Mouse (Mus musculus) kidney, embryonic 15.5 days (tissue): Measurements from ENCODE around the gene Triobp. TPM values are rescaled to one million over a fixed set of nuclear protein-coding genes. Genes with fewer than 3 reads are reported as not detected.
"Not testable (repeated sequence)": the region's sequence is repeated elsewhere in the genome, so short reads cannot be mapped to it uniquely, and the experiment has no call there.

Source experiments
- ATAC-seq: fragments of 200-750 bp; cut with Nextera tagmentation; replicated peaks from 2 replicates; pipeline ENCODE4 v1.8.0; 2017; ENCODE audit warnings: moderate TSS enrichment; ENCODE audit not compliant: low FRiP score
- H3K27ac ChIP-seq: fragments of 300-500 bp; sonication (generic); 2 replicates; pipeline ENCODE4 v1.5.1; 2015; ENCODE audit warnings: mild to moderate bottlenecking, inconsistent platforms
- H3K27me3 ChIP-seq: fragments of 300-500 bp; sonication (generic); 2 replicates; pipeline ENCODE4 v1.6.1; 2015; ENCODE audit warnings: inconsistent platforms
- H3K36me3 ChIP-seq: fragments of 300-500 bp; sonication (generic); 2 replicates; pipeline ENCODE4 v1.6.1; 2015; ENCODE audit warnings: inconsistent platforms
- H3K4me1 ChIP-seq: fragments of 300-500 bp; sonication (generic); 2 replicates; pipeline ENCODE4 v1.6.1; 2015; ENCODE audit warnings: inconsistent platforms
- H3K4me2 ChIP-seq: fragments of 300-500 bp; sonication (generic); 2 replicates; pipeline ENCODE4 v1.6.1; 2015; ENCODE audit warnings: moderate library complexity, mild to moderate bottlenecking, inconsistent platforms
- H3K4me3 ChIP-seq: fragments of 300-500 bp; sonication (generic); replicated peaks from 2 replicates; pipeline ENCODE4 v1.5.1; 2015; ENCODE audit warnings: mild to moderate bottlenecking, inconsistent platforms
- H3K9ac ChIP-seq: fragments of 300-500 bp; sonication (generic); 2 replicates; pipeline ENCODE4 v1.6.1; 2015; ENCODE audit warnings: mild to moderate bottlenecking, inconsistent platforms
- H3K9me3 ChIP-seq: fragments of 300-500 bp; sonication (generic); replicated peaks from 2 replicates; pipeline ENCODE4 v1.6.1; 2016; ENCODE audit warnings: inconsistent platforms
- WGBS: fragments of 180-500 bp; shearing (Covaris S2); methylation state at CpG from one replicate; pipeline ENCODE4 v1.1.7; 2015; ENCODE audit warnings: mixed read lengths; 5-methylcytosine and 5-hydroxymethylcytosine counted together
- polyA plus RNA-seq: library from polyadenylated mRNA; unstranded; fragments of >200 nt; fragmentation: Nextera tagmentation; extraction: Ambion mirVana; gene quantifications from 2 replicates; pipeline ENCODE4 v1.2.1, GENCODE M21; 2015

Gene Triobp
- polyA plus RNA-seq, 1 experiment from 2014 or later, result 66.6 TPM

- H3K36me3 ChIP-seq, result peaks cover 58% of the 10 kb centered on the region
- peaks cover 17% of the 10 kb centered on the region for H3K4me1 ChIP-seq
- ATAC-seq, result no peak
- no peak overlapping the region for H3K27ac ChIP-seq
- H3K4me2 ChIP-seq, result no peak overlapping the region
- H3K27me3 ChIP-seq, result no peaks in the 10 kb centered on the region
- H3K4me3 ChIP-seq, result no peak overlapping the region
- H3K9me3 ChIP-seq, result no peaks in the 10 kb centered on the region
- H3K9ac ChIP-seq, result no peak overlapping the region
- WGBS, result 94% methylated on average over 5 of the region's 5 CpGs
Observed at GRCm38 (mm10) chr15:79007059-79007458, 59.5 kb downstream of the Triobp start.

- not testable (repeated sequence) for H3K4me2 ChIP-seq, H3K27me3 ChIP-seq, H3K4me3 ChIP-seq, H3K27ac ChIP-seq, ATAC-seq, H3K9ac ChIP-seq, H3K9me3 ChIP-seq
- Histone ChIP-seq H3K4me1 (peaks cover 12% of the 10 kb centered on the region), H3K36me3 (peaks cover 50% of the 10 kb centered on the region)
- 86% methylated on average over 6 of the region's 6 CpGs for WGBS
Observed at GRCm38 (mm10) chr15:79007836-79008235, 60.3 kb downstream of the Triobp start.

- no peak overlapping the region for H3K27ac ChIP-seq
- H3K36me3 ChIP-seq, result peaks cover 31% of the 10 kb centered on the region
- H3K27me3 ChIP-seq, result no peaks in the 10 kb centered on the region
- no peak overlapping the region for H3K4me3 ChIP-seq
- no peak for ATAC-seq
- H3K9ac ChIP-seq, result no peak overlapping the region
- WGBS, result 61% methylated on average over 5 of the region's 5 CpGs
- H3K9me3 ChIP-seq, result no peaks in the 10 kb centered on the region
- H3K4me1 ChIP-seq, result peaks cover 12% of the 10 kb centered on the region
- H3K4me2 ChIP-seq, result no peak overlapping the region
Observed at GRCm38 (mm10) chr15:79009734-79010133, 62.2 kb downstream of the Triobp start.

GRCm38 (mm10) chr15:79011550-79011949 is 64.0 kb downstream of the Triobp start:
- ATAC-seq, result no peak
- Histone ChIP-seq H3K27me3 (no peaks in the 10 kb centered on the region), H3K9me3 (no peaks in the 10 kb centered on the region), H3K9ac (no peak overlapping the region), H3K4me3 (no peak overlapping the region), H3K4me2 (no peak overlapping the region), H3K36me3 (peaks cover 13% of the 10 kb centered on the region), H3K4me1 (peaks cover 14% of the 10 kb centered on the region), H3K27ac (no peak overlapping the region)
- WGBS, result 40% methylated on average over 10 of the region's 10 CpGs

GRCm38 (mm10) chr15:79013382-79013781 is 65.9 kb downstream of the Triobp start:
- Histone ChIP-seq H3K4me3 (no peak overlapping the region), H3K9ac (no peak overlapping the region), H3K4me1 (peaks cover 24% of the 10 kb centered on the region), H3K27ac (no peak overlapping the region), H3K27me3 (no peaks in the 10 kb centered on the region), H3K36me3 (no peaks in the 10 kb centered on the region), H3K9me3 (no peaks in the 10 kb centered on the region), H3K4me2 (no peak overlapping the region)
- WGBS, result 48% methylated on average over 7 of the region's 7 CpGs
- no peak for ATAC-seq

GRCm38 (mm10) chr15:79018191-79018590 is 70.7 kb downstream of the Triobp start:
- H3K27me3 ChIP-seq, result no peaks in the 10 kb centered on the region
- no peaks in the 10 kb centered on the region for H3K9me3 ChIP-seq
- no peaks in the 10 kb centered on the region for H3K36me3 ChIP-seq
- H3K9ac ChIP-seq, result no peak overlapping the region
- peaks cover 32% of the 10 kb centered on the region for H3K4me1 ChIP-seq
- no peak overlapping the region for H3K4me3 ChIP-seq
- peak; percentile 63; the same call in 1 of the 2 replicates for ATAC-seq
- H3K4me2 ChIP-seq, result no peak overlapping the region
- peak overlapping the region; percentile 64 for H3K27ac ChIP-seq
- 18% methylated on average over 4 of the region's 4 CpGs for WGBS

GRCm38 (mm10) chr15:79018886-79019285 is 71.4 kb downstream of the Triobp start:
- H3K4me1 ChIP-seq, result peaks cover 32% of the 10 kb centered on the region
- no peak overlapping the region for H3K4me3 ChIP-seq
- WGBS, result 55% methylated on average over 3 of the region's 3 CpGs
- H3K9ac ChIP-seq, result 0 out of 2 replicates have a peak overlapping the region, but pooled peaks have one; percentile 1
- H3K27ac ChIP-seq, result peak overlapping the region; percentile 64; the same call in 1 of the 2 replicates
- H3K36me3 ChIP-seq, result no peaks in the 10 kb centered on the region
- H3K4me2 ChIP-seq, result no peak overlapping the region
- no peaks in the 10 kb centered on the region for H3K9me3 ChIP-seq
- no peak for ATAC-seq
- H3K27me3 ChIP-seq, result no peaks in the 10 kb centered on the region

GRCm38 (mm10) chr15:79022671-79023230 is 75.2 kb downstream of the Triobp start:
- Histone ChIP-seq H3K36me3 (no peaks in the 10 kb centered on the region), H3K4me2 (no peak overlapping the region), H3K27me3 (no peaks in the 10 kb centered on the region), H3K27ac (no peak overlapping the region), H3K4me1 (peaks cover 55% of the 10 kb centered on the region), H3K4me3 (no peak overlapping the region), H3K9me3 (no peaks in the 10 kb centered on the region), H3K9ac (no peak overlapping the region)
- 41% methylated on average over 10 of the region's 10 CpGs for WGBS
- no peak; the same call in 1 of the 2 replicates for ATAC-seq

- ATAC-seq, result no peak
- H3K27ac ChIP-seq, result no peak overlapping the region
Observed at GRCm38 (mm10) chr15:79023366-79023765, 75.8 kb downstream of the Triobp start.

GRCm38 (mm10) chr15:79025687-79026308 is 78.3 kb downstream of the Triobp start:
- Histone ChIP-seq H3K36me3 (no peaks in the 10 kb centered on the region), H3K4me3 (peak overlapping the region; percentile 11; the same call in 1 of the 2 replicates), H3K9me3 (no peaks in the 10 kb centered on the region), H3K27me3 (no peaks in the 10 kb centered on the region), H3K9ac (peak overlapping the region; percentile 30), H3K4me2 (peak overlapping the region; percentile 97), H3K4me1 (peaks cover 49% of the 10 kb centered on the region), H3K27ac (peak overlapping the region; percentile 95)
- no peak for ATAC-seq
- WGBS, result 9% methylated on average over 16 of the region's 18 CpGs

More at GRCm38 (mm10) chr15:79023366-79023765, 75.8 kb downstream of the Triobp start:
- Histone ChIP-seq H3K9ac (no peak overlapping the region), H3K4me2 (no peak overlapping the region), H3K4me3 (no peak overlapping the region), H3K4me1 (peaks cover 48% of the 10 kb centered on the region), H3K36me3 (no peaks in the 10 kb centered on the region), H3K9me3 (no peaks in the 10 kb centered on the region), H3K27me3 (no peaks in the 10 kb centered on the region)
- 36% methylated on average over 1 of the region's 1 CpGs for WGBS

- Histone ChIP-seq H3K4me2 (peak overlapping the region; percentile 97), H3K4me3 (peak overlapping the region; percentile 66), H3K27ac (peak overlapping the region; percentile 95), H3K9ac (peak overlapping the region; percentile 99), H3K36me3 (no peaks in the 10 kb centered on the region), H3K9me3 (no peaks in the 10 kb centered on the region), H3K27me3 (no peaks in the 10 kb centered on the region), H3K4me1 (peaks cover 58% of the 10 kb centered on the region)
- 48% methylated on average over 14 of the region's 14 CpGs for WGBS
- ATAC-seq, result no peak
Observed at GRCm38 (mm10) chr15:79026511-79027290, 79.2 kb downstream of the Triobp start.
